Mouse (Mus musculus) intestine, embryonic 14.5 days (tissue): ENCODE results near the gene Rpl36al. TPM values are rescaled to one million over a fixed set of nuclear protein-coding genes. Genes with fewer than 3 reads are reported as not detected.
A peak's percentile ranks its signal among the peaks of the same experiment; 100 is the strongest.

Experiments used
- ATAC-seq: fragments of 200-750 bp; cut with Nextera tagmentation; replicated peaks from 2 replicates; pipeline ENCODE4 v1.8.0; 2017; ENCODE audit warnings: low read depth, moderate number of reproducible peaks, moderate TSS enrichment, moderate library complexity; ENCODE audit not compliant: low FRiP score, low TSS enrichment
- DNase-seq: peaks from one replicate; pipeline ENCODE4 v3.0.0-alpha.2; 2018; ENCODE audit warnings: low spot score
- H3K27ac ChIP-seq: fragments of 300-500 bp; sonication (generic); 2 replicates; pipeline ENCODE4 v1.5.1; 2014; ENCODE audit warnings: low read depth, mild to moderate bottlenecking, control low read depth
- H3K27me3 ChIP-seq: fragments of 300-500 bp; sonication (generic); replicated peaks from 2 replicates; pipeline ENCODE4 v1.6.1; 2014; ENCODE audit warnings: low read length, control low read depth; ENCODE audit not compliant: control insufficient read depth, insufficient read depth
- H3K36me3 ChIP-seq: fragments of 300-500 bp; sonication (generic); 2 replicates; pipeline ENCODE4 v1.6.1; 2014; ENCODE audit warnings: low read length, control low read depth; ENCODE audit not compliant: control insufficient read depth, insufficient read depth
- H3K4me1 ChIP-seq: fragments of 300-500 bp; sonication (generic); replicated peaks from 2 replicates; pipeline ENCODE4 v1.6.1; 2014; ENCODE audit warnings: low read length, control low read depth, mixed read lengths; ENCODE audit not compliant: control insufficient read depth, insufficient read depth
- H3K4me2 ChIP-seq: fragments of 300-500 bp; sonication (generic); 2 replicates; pipeline ENCODE4 v1.6.1; 2014; ENCODE audit warnings: low read length
- H3K4me3 ChIP-seq: fragments of 300-500 bp; sonication (generic); 2 replicates; pipeline ENCODE4 v1.5.1; 2014; ENCODE audit warnings: low read depth, low read length, control low read depth, mixed read lengths
- H3K9ac ChIP-seq: fragments of 300-500 bp; sonication (generic); 2 replicates; pipeline ENCODE4 v1.6.1; 2014; ENCODE audit warnings: mild to moderate bottlenecking, low read length
- H3K9me3 ChIP-seq: fragments of 300-500 bp; sonication (generic); 2 replicates; pipeline ENCODE4 v1.6.1; 2016; ENCODE audit warnings: low read length, control low read depth; ENCODE audit not compliant: control insufficient read depth
- WGBS: fragments of 180-500 bp; shearing (Covaris S2); extraction: QIAGEN DNeasy Blood & Tissue Kit; methylation state at CpG from one replicate; pipeline ENCODE4 v1.1.7; 2014; 5-methylcytosine and 5-hydroxymethylcytosine counted together
- polyA plus RNA-seq: library from polyadenylated mRNA; unstranded; fragments of >200 nt; fragmentation: Nextera tagmentation; extraction: Ambion mirVana; gene quantifications from 2 replicates; pipeline ENCODE4 v1.2.1, GENCODE M21; 2014

The Rpl36al gene
- polyA plus RNA-seq, 1 experiment from 2014 or later, result 785 TPM

DNA sequence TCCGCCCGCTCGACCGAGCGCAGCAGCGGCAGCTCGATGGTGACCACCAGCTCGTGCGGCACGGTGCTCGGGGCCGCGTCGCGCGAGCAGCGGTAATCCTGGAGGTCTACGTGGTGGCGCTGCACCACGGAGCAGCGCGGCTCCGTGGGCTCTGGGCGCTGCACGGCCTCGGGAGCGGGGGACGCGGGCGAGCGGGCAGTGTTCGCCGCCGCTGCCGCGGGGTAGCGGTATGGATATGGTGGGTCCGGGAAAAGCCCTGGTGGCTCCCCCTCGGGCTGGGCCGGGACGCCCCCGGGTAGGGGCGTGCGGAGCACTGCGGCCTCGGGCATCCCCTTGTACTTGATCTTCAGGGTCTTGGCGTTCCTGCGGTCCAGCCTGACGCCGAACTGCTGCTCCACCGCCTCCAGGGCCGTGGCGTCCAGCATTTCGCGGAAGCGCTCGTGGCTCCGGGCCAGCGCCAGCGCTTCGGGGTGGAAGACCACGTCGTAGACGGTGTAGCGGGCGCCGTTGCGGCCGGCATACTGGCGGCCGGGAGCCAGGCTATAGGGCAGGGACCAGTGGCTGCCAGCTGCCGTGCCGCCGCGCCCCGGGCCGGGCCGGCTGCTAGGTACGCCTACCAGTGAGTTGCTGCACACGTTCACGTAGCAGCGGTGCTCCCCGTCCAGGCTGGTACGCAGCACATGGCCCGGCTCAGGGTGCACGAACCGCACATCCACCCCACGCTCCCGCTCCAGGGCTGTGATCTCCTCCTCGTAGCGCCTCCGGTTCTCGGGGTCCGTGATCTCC is 13.7 kb upstream of the Rpl36al start:
- under 1% methylated on average over 91 of the region's 94 CpGs for WGBS
- peak; percentile 68 for ATAC-seq
- peak; percentile 85 for DNase-seq
- H3K4me1 ChIP-seq, result peaks cover 4% of the 10 kb centered on the region; the same call in 1 of the 2 replicates
- no peaks in the 10 kb centered on the region for H3K9me3 ChIP-seq
- peak overlapping the region; percentile 98 for H3K4me3 ChIP-seq
- H3K9ac ChIP-seq, result peak overlapping the region; percentile 84
- H3K36me3 ChIP-seq, result peaks cover 30% of the 10 kb centered on the region
- peak overlapping the region; percentile 86 for H3K4me2 ChIP-seq
- H3K27ac ChIP-seq, result peak overlapping the region; percentile 78
- no peaks in the 10 kb centered on the region for H3K27me3 ChIP-seq

DNA sequence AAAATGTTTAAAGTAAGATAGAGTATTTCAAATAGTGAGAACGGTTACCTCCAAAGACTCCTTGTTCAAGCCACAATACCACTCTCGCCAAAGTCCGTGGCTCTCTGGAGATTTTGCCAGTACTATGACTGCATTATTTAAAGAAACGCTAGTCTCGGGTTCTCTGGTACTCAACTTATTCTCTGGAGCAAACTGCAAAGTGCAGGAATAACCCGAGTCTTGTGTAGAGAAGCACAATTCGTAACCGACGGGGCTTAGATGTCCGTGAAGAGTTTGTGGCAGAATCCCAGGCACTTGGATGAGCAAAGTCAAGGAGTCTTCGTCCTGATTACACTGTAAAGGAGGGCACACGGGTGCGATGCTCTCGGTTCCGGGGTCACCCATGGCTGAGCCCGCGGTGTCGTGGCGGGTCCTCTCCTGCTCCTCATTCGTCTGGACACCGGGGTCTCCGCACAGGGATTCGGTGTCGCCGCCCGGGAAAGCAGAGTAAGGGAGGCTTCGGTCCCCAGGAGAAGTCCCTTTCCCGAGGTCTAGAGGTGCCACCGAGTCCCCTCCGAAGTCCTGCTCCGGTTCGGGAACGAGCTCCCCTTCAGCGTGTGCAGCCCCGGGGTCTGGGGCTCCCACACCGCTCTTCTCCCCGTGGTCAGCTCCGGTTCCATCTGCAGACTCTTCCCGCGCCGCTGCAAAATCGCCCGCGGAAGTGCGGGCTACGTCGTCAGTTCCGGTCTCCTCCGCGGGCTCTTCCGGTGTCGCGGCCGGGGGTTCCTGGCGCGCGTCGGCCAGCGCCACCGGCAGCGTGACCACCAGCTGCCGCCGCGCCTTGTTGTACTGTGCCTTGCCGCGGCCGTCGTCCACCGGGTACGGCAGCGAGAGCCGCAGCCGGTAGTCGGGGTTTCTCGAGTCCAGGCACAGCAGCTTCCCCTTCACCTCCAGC is 12.8 kb upstream of the Rpl36al start, which contains the start of gene Gm49383:
TSS of gene Gm49383 (minus strand) at position 661 of the 934 bp plus-strand sequence.
- Histone ChIP-seq H3K9ac (peak within 1 kb of the TSS; percentile 84), H3K9me3 (no peaks in the 10 kb centered on the region), H3K4me3 (peak within 1 kb of the TSS; percentile 98), H3K4me2 (peak within 1 kb of the TSS; percentile 86), H3K27me3 (no peaks in the 10 kb centered on the region), H3K27ac (peak within 1 kb of the TSS; percentile 78), H3K4me1 (peaks cover 4% of the 10 kb centered on the region; the same call in 1 of the 2 replicates), H3K36me3 (peaks cover 30% of the 10 kb centered on the region)
- WGBS, result under 1% methylated on average over 75 of the region's 75 CpGs
- DNase-seq (peak; percentile 86), ATAC-seq (peak; percentile 74)

DNA sequence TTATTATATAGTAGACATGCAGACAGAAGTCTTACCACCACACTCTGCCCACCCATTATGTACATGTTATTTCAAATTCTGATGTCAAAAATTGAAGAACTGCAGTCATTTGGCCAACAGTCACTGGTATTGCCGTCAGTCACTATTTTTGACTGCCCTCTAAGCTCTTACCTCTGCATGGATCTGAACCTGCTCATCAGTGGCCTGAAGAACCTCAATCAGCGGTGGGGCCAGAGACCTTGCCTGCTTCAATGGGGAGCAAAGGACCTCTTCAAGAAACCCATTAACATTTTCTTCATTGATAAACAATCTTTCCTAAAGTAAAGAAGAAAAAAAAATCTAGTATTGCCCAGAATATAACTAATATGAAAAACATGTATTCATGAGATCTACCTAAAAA is 8.8 kb upstream of the Rpl36al start:
- ATAC-seq, result no peak
- H3K4me1 ChIP-seq, result no peaks in the 10 kb centered on the region
- no peak overlapping the region for H3K4me3 ChIP-seq
- H3K36me3 ChIP-seq, result peaks cover 31% of the 10 kb centered on the region
- DNase-seq, result no peak
- H3K4me2 ChIP-seq, result no peak overlapping the region
- no peaks in the 10 kb centered on the region for H3K27me3 ChIP-seq
- WGBS, result 96% methylated on average over 2 of the region's 2 CpGs
- H3K9ac ChIP-seq, result no peak overlapping the region
- no peak overlapping the region for H3K27ac ChIP-seq
- no peaks in the 10 kb centered on the region for H3K9me3 ChIP-seq

DNA sequence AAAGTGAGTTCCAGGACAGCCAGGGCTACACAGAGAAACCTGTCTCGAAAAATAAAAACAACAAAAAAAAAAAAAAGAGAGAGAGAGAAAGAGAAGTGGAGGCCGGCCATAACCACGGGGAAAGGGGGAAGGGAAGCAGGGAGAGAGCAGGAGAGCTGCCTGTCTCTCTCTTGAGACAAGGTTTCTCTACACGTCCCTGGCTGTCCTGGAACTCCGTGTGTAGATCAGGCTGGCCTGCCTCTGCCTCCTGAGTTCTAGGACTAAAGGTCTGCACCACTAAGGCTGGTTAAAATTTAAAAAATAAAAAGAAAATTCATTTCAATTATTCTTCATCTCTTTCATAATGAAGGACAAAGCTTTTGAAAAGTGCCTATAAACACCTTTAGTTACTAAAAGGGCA is 7.5 kb upstream of the Rpl36al start:
- DNase-seq (no peak), ATAC-seq (no peak)
- Histone ChIP-seq H3K9me3 (no peaks in the 10 kb centered on the region), H3K9ac (no peak overlapping the region), H3K36me3 (peaks cover 34% of the 10 kb centered on the region), H3K27ac (no peak overlapping the region), H3K27me3 (no peaks in the 10 kb centered on the region), H3K4me1 (peaks cover 7% of the 10 kb centered on the region; the same call in 1 of the 2 replicates), H3K4me2 (no peak overlapping the region), H3K4me3 (no peak overlapping the region)
- 91% methylated on average over 5 of the region's 5 CpGs for WGBS

DNA sequence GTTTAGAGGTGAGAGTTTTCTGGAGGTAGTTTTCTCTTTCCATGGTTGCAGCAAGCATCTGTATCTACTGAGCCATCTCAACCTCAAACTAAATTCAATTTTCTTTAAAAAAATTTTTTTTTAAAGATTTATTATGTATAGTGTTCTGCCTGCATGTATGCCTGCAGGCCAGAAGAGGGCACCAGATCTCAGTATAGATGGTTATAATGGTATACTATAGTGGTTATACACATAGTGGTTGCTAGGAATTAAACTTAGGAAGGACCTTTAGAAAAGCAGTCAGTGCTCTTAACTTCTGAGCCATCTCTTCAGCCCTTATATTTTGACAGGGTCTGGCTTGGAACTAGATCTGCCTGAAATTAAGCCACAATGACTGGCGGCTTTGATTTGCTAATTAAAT is 6.6 kb upstream of the Rpl36al start:
- Histone ChIP-seq H3K9me3 (no peaks in the 10 kb centered on the region), H3K4me3 (no peak overlapping the region), H3K4me1 (peaks cover 9% of the 10 kb centered on the region), H3K36me3 (peaks cover 34% of the 10 kb centered on the region), H3K9ac (no peak overlapping the region), H3K4me2 (no peak overlapping the region), H3K27ac (no peak overlapping the region), H3K27me3 (no peaks in the 10 kb centered on the region)
- DNase-seq (no peak), ATAC-seq (no peak)
- 98% methylated on average over 1 of the region's 1 CpGs for WGBS

DNA sequence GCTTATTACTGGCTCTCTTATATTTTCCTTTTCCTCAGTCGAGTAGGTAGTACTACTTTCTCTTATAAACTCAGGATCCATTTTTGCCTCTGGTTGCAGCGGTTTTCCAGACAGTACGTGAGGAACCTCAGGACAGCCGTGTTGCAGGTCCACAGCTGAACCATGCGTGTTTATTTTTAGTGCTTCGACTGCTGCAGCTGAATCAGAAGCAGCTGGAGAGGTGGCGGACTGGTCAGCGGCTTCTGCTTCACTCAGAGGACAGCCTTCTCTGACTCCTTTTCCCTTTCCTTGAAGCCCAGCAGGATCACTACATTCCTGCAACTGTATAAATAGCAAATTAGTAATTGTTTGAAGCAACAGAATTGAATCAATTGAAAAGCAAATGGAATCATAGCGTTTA is 6.2 kb upstream of the Rpl36al start:
- WGBS, result 85% methylated on average over 9 of the region's 9 CpGs
- H3K27ac ChIP-seq, result no peak overlapping the region
- DNase-seq (no peak), ATAC-seq (no peak)
- peaks cover 14% of the 10 kb centered on the region for H3K4me1 ChIP-seq
- H3K36me3 ChIP-seq, result peaks cover 34% of the 10 kb centered on the region
- H3K9me3 ChIP-seq, result no peaks in the 10 kb centered on the region
- H3K27me3 ChIP-seq, result no peaks in the 10 kb centered on the region
- no peak overlapping the region for H3K4me2 ChIP-seq
- no peak overlapping the region for H3K9ac ChIP-seq
- no peak overlapping the region for H3K4me3 ChIP-seq

DNA sequence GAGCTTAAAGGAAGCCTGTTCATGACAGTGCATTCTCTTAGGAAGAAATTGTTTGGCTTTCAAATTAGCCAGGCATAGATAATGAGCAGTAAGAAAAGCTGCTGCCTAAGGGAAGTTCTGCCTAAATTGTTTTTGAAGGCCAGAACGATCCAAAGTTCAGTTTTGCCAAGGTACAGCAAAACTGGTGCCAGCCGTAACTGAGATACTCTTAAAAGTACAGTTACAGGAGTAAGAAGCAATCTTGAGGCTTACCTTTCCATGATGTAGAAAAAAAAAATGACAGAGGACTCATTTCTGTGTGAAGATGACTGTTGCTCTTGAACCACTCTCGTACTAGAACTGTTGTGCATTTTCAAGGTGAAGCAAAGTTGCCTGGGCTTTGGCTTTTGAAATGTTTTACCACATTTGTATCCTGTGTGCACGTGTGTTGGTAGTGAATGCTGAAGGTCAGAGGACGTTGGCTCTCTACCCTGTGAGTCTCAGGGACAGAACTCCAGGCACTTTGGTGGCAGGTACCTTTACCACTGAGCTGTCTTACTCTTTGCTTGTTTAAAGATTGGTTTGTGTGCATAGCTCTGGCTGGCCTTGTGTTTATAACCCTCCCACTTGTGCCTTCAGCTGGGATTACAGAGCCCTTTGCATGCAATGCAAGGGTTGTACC is 3.1 kb upstream of the Rpl36al start:
- Histone ChIP-seq H3K4me3 (no peak overlapping the region), H3K4me2 (0 out of 2 replicates have a peak overlapping the region, but pooled peaks have one; percentile 1)

DNA sequence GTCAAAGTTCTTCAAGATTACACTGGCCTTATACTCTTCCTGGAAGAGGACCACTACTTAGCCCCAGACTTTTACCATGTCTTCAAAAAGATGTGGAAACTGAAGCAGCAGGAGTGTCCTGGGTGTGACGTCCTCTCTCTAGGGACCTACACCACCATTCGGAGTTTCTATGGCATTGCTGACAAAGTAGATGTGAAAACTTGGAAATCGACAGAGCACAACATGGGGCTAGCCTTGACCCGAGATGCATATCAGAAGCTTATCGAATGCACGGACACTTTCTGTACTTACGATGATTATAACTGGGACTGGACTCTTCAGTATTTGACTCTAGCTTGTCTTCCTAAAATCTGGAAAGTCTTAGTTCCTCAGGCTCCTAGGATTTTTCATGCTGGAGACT is 1.5 kb upstream of the Rpl36al start:
- peak overlapping the region; percentile 81 for H3K9ac ChIP-seq
- H3K27me3 ChIP-seq, result no peaks in the 10 kb centered on the region
- H3K9me3 ChIP-seq, result no peaks in the 10 kb centered on the region
- H3K4me2 ChIP-seq, result peak overlapping the region; percentile 89
- no peak for DNase-seq
- H3K36me3 ChIP-seq, result peaks cover 28% of the 10 kb centered on the region
- H3K4me1 ChIP-seq, result peaks cover 16% of the 10 kb centered on the region
- ATAC-seq, result no peak
- 84% methylated on average over 7 of the region's 7 CpGs for WGBS
- peak overlapping the region; percentile 88 for H3K4me3 ChIP-seq
- H3K27ac ChIP-seq, result no peak overlapping the region

More for the DNA sequence above, 3.1 kb upstream of the Rpl36al start:
- Histone ChIP-seq H3K4me1 (peaks cover 16% of the 10 kb centered on the region), H3K9ac (no peak overlapping the region), H3K9me3 (no peaks in the 10 kb centered on the region), H3K27ac (no peak overlapping the region), H3K27me3 (no peaks in the 10 kb centered on the region), H3K36me3 (peaks cover 33% of the 10 kb centered on the region)
- 68% methylated on average over 5 of the region's 5 CpGs for WGBS
- ATAC-seq (no peak), DNase-seq (no peak)
